Comparison of ENCODE assay signal across 21 mouse cellular contexts in the genomic region with DNA sequence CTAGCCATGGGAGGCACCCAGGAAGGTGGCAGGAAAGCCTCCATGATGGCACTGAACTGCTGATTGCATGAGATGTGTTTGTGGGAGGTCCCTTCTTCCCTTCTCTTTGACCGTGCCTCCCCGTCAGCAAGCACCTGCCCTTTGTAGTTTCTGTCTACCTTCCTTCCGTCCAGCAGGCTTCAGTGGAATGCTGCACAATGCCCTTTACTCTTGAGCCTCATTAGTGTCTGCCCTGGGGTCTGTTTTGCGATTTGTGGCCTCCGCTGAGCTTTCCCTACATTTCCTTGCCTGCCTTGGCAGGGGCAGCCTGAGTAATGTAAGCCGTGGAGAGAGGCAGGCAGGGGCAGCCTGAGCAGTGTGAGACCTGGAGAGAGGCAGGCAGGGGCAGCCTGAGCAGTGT. TPM values are rescaled to one million over a fixed set of nuclear protein-coding genes. Genes with fewer than 3 reads are reported as not detected.
DNase-seq lines count a peak whose midpoint lies in the region; TF ChIP-seq lines count a peak whose summit lies in the region.
"Had no signal": no experiment of that assay in that cellular context is flagged by ENCODE, and none has a peak within 500 bp of the region (broad histone marks: within the 10 kb centered on the region; RNA-seq: fewer than 3 reads in every experiment).

No protein-coding gene starts in this region.

- H3K4me3 ChIP-seq in E14TG2a.4 (replicated peaks; ENCODE audit: low read length) = peak overlapping the region; percentile 13; the same call in 1 of the 2 replicates
- H3K4me3 ChIP-seq: embryonic facial prominence, embryonic 15.5 days; erythroblast, embryonic 14.5 days; forebrain, embryonic 10.5 days; gastrocnemius, adult 2 months; heart, embryonic 13.5 days had no signal

- no peaks in the 10 kb centered on the region for H3K27me3 ChIP-seq in E14TG2a.4 (ENCODE audit: insufficient read depth, low read length)
- H3K27me3 ChIP-seq: embryonic facial prominence, embryonic 15.5 days; heart, embryonic 13.5 days had no signal

- peaks cover 72% of the 10 kb centered on the region for H3K4me1 ChIP-seq in E14TG2a.4 (replicated peaks; ENCODE audit: low read depth, low read length)

- no peak for TF ChIP-seq CTCF in E14TG2a.4 (conservative IDR thresholded peaks at IDR 0.05; ENCODE audit: low read length)

- peaks cover 93% of the 10 kb centered on the region for H3K36me3 ChIP-seq in E14TG2a.4 (ENCODE audit: insufficient read depth, low read length)

- peak; percentile 33 for DNase-seq in kidney, adult 18-20 months
- no peak for DNase-seq in kidney, postnatal 25 days
- DNase-seq in kidney, adult 8-10 months = peak; percentile 51 to 55
- DNase-seq in kidney, postnatal 10 days = peak; percentile 28
- DNase-seq in adrenal gland, adult 2 months = no peak
- no peak for DNase-seq in adrenal gland, postnatal 4 days (ENCODE audit: low spot score in 2 of 2)
- no peak for DNase-seq in cerebellum, postnatal 4 days (ENCODE audit: low spot score in 2 of 2)
- DNase-seq: adrenal gland, postnatal 25 days; cerebellum, adult 2 months; cerebellum, postnatal 10 days; embryo, embryonic 11 days; gastrocnemius, adult 2 months; gastrocnemius, postnatal 25 days; heart, postnatal 36 days had no signal

- no peaks in the 10 kb centered on the region for H3K9me3 ChIP-seq in E14TG2a.4 (ENCODE audit: low read length)
- H3K9me3 ChIP-seq: embryonic facial prominence, embryonic 15.5 days; forebrain, embryonic 10.5 days; heart, embryonic 13.5 days had no signal

RNA-seq across cellular contexts. Expression of a gene that starts 5.5 kb away (rescaled TPM):
- 10 to 100 TPM; 16.8 to 30.6 TPM for total RNA-seq in adrenal gland, adult 2 months (2021)
- 21.3 and 27.4 TPM in 2 replicates for polyA plus RNA-seq in adrenal gland, adult 2 months (2012; rRNA removed)
- total RNA-seq in adrenal gland, postnatal 4 days (2021) = 10 to 100 TPM; 22.5 to 23.4 TPM

RNA-seq across cellular contexts. Expression of a gene that starts 6.2 kb away (rescaled TPM):
- 1 to 10 TPM in 1 of 2 experiments, not detected in 1; 1.4 TPM for total RNA-seq in adrenal gland, adult 2 months (2021)
- 0.09 TPM in 1 of 2 replicates, not detected in the other for polyA plus RNA-seq in adrenal gland, adult 2 months (2012; rRNA removed)
- under 1 TPM; 0.25 to 0.37 TPM for total RNA-seq in adrenal gland, postnatal 4 days (2021)
- total RNA-seq: adrenal gland, adult 18-20 months; heart, postnatal 36 days had no signal
- polyA plus RNA-seq: CD4-positive, CD25-positive, alpha-beta regulatory T cell, adult 4 months; erythroblast, embryonic 14.5 days; heart, embryonic 13.5 days had no signal

RNA-seq across cellular contexts. Expression of a gene that starts 17.1 kb away (rescaled TPM):
- 10 to 100 TPM in 1 of 2 experiments, 1 to 10 TPM in 1; 7.9 to 10.2 TPM for total RNA-seq in adrenal gland, adult 2 months (2021)
- polyA plus RNA-seq in adrenal gland, adult 2 months (2012; rRNA removed) = 9.1 and 10.5 TPM in 2 replicates
- 10 to 100 TPM; 16.8 to 17.0 TPM for total RNA-seq in adrenal gland, postnatal 4 days (2021)

RNA-seq across cellular contexts. Expression of a gene that starts 27.7 kb away (rescaled TPM):
- total RNA-seq in adrenal gland, adult 2 months (2021) = 10 to 100 TPM in 1 of 2 experiments, 1 to 10 TPM in 1; 7.4 to 15.5 TPM
- polyA plus RNA-seq in adrenal gland, adult 2 months (2012; rRNA removed) = 21.9 and 30.7 TPM in 2 replicates
- 10 to 100 TPM; 26.2 to 32.1 TPM for total RNA-seq in adrenal gland, postnatal 4 days (2021)

RNA-seq across cellular contexts. Expression of a gene that starts 36.0 kb away (rescaled TPM):
- 10 to 100 TPM; 17.8 to 23.7 TPM for total RNA-seq in adrenal gland, adult 2 months (2021)
- 70.8 and 71.2 TPM in 2 replicates for polyA plus RNA-seq in adrenal gland, adult 2 months (2012; rRNA removed)
- total RNA-seq in adrenal gland, postnatal 4 days (2021) = 10 to 100 TPM; 18.8 to 19.3 TPM

Comparison
In these comparisons a context has a peak if more than half of its experiments do, and no peak if none do; other contexts are left out.
1. DNase-seq: peak in kidney, adult 18-20 months (single experiment), kidney, adult 8-10 months (2 of 2) and kidney, postnatal 10 days (single experiment); none in kidney, postnatal 25 days (0 of 2), adrenal gland, adult 2 months (single experiment), adrenal gland, postnatal 4 days (0 of 2) and cerebellum, postnatal 4 days (0 of 2).